8 mouse cellular contexts compared by ENCODE assay signal in the genomic region with DNA sequence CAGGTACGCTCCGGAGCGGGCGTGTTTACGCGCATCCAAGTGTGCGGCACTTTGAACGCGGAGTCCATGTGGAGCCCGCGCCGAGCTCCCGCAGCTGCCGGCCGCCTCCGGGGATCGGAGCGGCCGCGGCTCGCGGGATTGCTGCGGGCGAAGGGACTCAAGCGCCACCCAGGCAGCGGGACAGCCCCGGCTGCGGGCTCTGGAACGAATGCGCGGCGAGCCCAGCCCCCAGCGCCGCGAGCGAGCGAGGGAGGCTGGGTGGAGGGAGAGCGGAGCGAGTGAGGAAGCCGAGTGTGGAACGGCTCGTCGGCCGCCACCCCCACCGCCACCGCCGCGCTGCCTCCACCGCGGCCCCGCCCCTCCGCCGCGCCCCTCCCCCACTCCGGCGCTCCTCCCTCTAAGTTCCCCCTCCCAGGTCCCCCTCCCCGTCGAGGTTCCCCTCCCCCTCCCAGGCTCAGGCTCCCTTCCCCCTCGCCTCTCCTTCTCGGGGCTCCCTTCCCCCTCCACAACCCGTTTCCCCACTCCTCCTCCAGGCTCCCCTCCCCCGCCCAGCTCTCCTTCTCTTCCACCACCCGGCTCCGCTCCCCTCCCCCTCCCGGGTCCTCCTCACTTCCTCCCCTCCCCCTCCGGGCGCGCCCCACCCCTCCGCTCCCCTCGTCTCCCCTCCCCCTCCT. TPM values are rescaled to one million over a fixed set of nuclear protein-coding genes. Genes with fewer than 3 reads are reported as not detected.
DNase-seq lines count a peak whose midpoint lies in the region; ATAC-seq and TF ChIP-seq lines count a peak whose summit lies in the region.

No protein-coding gene starts in this region.

- peak; percentile 6 for TF ChIP-seq RAD21 in CH12.LX (IDR thresholded peaks at IDR 0.05; ENCODE audit: low read depth, low read length)

- intact Hi-C loops in heart, postnatal 14 days (cut with DNase I) = loop anchor here (1.0 to 10.0 kb wide), 9 partner anchors 66 to 1421 kb away; no protein-coding TSS in a partner anchor

- peak; percentile 90 for ATAC-seq in forebrain, embryonic 12.5 days (ENCODE audit: low FRiP score)
- peak; percentile 93 for ATAC-seq in neural tube, embryonic 14.5 days (ENCODE audit: low read depth)

- peaks cover 13 to 38% of the 10 kb centered on the region in 2 experiments for H3K4me1 ChIP-seq in CH12.LX (ENCODE audit: control insufficient read depth in 1 of 2, insufficient read depth in 2 of 2)
- peaks cover 30% of the 10 kb centered on the region for H3K4me1 ChIP-seq in forebrain, embryonic 12.5 days
- peaks cover 20% of the 10 kb centered on the region for H3K4me1 ChIP-seq in neural tube, embryonic 14.5 days (ENCODE audit: control insufficient read depth, insufficient read depth, low read length)
- H3K4me1 ChIP-seq in testis, adult 2 months (ENCODE audit: control insufficient read depth, insufficient read depth, low read length) = peaks cover 14% of the 10 kb centered on the region

- no peaks in the 10 kb centered on the region for H3K27me3 ChIP-seq in CH12.LX (replicated peaks)
- H3K27me3 ChIP-seq in forebrain, embryonic 12.5 days = no peaks in the 10 kb centered on the region
- no peaks in the 10 kb centered on the region for H3K27me3 ChIP-seq in neural tube, embryonic 14.5 days (ENCODE audit: control insufficient read depth, insufficient read depth, low read length)
- H3K27me3 ChIP-seq in testis, adult 2 months (ENCODE audit: control insufficient read depth, insufficient read depth, low read length) = no peaks in the 10 kb centered on the region

- peak; percentile 47; the same call in 1 of the 2 replicates for TF ChIP-seq POLR2A in CH12.LX (IDR thresholded peaks at IDR 0.05; ENCODE audit: low read depth, low read length)
- TF ChIP-seq POLR2A in testis, adult 2 months (IDR thresholded peaks at IDR 0.05; ENCODE audit: control insufficient read depth, low read depth, low read length) = peak; percentile 49

- in situ Hi-C loops in CH12.LX (cut with MboI; ENCODE audit: low pct_ligation_motif_present, low pct_unique_long_range_greater_than_20kb, low sequenced_read_pairs) = no loop called here

- no peak for TF ChIP-seq CTCF in CH12.LX (conservative IDR thresholded peaks at IDR 0.05 in 1 of 2, IDR thresholded peaks at IDR 0.05 in 1 of 2; ENCODE audit: low read depth in 2 of 2, low read length in 2 of 2)
- no peak for TF ChIP-seq CTCF in testis, adult 2 months (IDR thresholded peaks at IDR 0.05; ENCODE audit: control insufficient read depth, insufficient read depth, insufficient replicate concordance, low read depth, low read length)

- peak overlapping the region; percentile 78 for H3K9ac ChIP-seq in CH12.LX (ENCODE audit: insufficient read depth, low read depth)
- peak overlapping the region; percentile 89 for H3K9ac ChIP-seq in forebrain, embryonic 12.5 days
- H3K9ac ChIP-seq in neural tube, embryonic 14.5 days (replicated peaks; ENCODE audit: low read depth, low read length) = peak overlapping the region; percentile 82

- 1% methylated on average over 41 of the region's 70 CpGs for WGBS in forebrain, embryonic 12.5 days
- WGBS in neural tube, embryonic 14.5 days = 1% methylated on average over 47 of the region's 70 CpGs

- peaks cover 39% of the 10 kb centered on the region for H3K79me2 ChIP-seq in CH12.LX (replicated peaks; ENCODE audit: control insufficient read depth, extremely low read depth, insufficient read depth, poor library complexity, severe bottlenecking)

- H3K4me2 ChIP-seq in CH12.LX (ENCODE audit: insufficient read depth, low read depth, poor library complexity, severe bottlenecking) = peak overlapping the region; percentile 77
- peak overlapping the region; percentile 68 for H3K4me2 ChIP-seq in forebrain, embryonic 12.5 days
- H3K4me2 ChIP-seq in neural tube, embryonic 14.5 days (ENCODE audit: low read depth, low read length) = peak overlapping the region; percentile 68

- dilution Hi-C loops in CH12.LX (cut with MboI; ENCODE audit: extremely low pct_ligation_motif_present, extremely low pct_unique_long_range_greater_than_20kb, low sequenced_read_pairs) = no loop called here

- peak overlapping the region; percentile 64 to 89 (median 78) for H3K4me3 ChIP-seq in CH12.LX (replicated peaks in 1 of 3; ENCODE audit: low read depth in 2 of 3, low read length in 2 of 3, poor library complexity in 1 of 3)
- H3K4me3 ChIP-seq in forebrain, embryonic 12.5 days (replicated peaks) = peak overlapping the region; percentile 94
- peak overlapping the region; percentile 94 for H3K4me3 ChIP-seq in neural tube, embryonic 14.5 days (ENCODE audit: low read depth, low read length)
- H3K4me3 ChIP-seq in testis, adult 2 months (ENCODE audit: control insufficient read depth, low read depth, low read length) = peak overlapping the region; percentile 86

- peak; percentile 94 for DNase-seq in CH12.LX (ENCODE audit: extremely low read depth)
- DNase-seq in c-Kit-positive CD71-negative TER-119-negative erythroid progenitor cells, embryonic 14.5 days (ENCODE audit: low read depth) = peak; percentile 79
- DNase-seq in heart, postnatal 14 days = peak; percentile 91 to 93
- peak; percentile 84 to 88 for DNase-seq in layer of hippocampus, adult 18-20 months (ENCODE audit: low spot score in 2 of 2)
- peak; percentile 85 to 89 for DNase-seq in lung, adult 18-20 months

- TF ChIP-seq EP300 in CH12.LX (IDR thresholded peaks at IDR 0.05; ENCODE audit: low read length) = 0 out of 2 replicates have a peak, but pooled peaks have one; percentile 12

- peaks cover 5 to 14% of the 10 kb centered on the region in 2 experiments for H3K36me3 ChIP-seq in CH12.LX (replicated peaks in 1 of 2; ENCODE audit: control insufficient read depth in 1 of 2, insufficient read depth in 1 of 2, low read length in 1 of 2)
- no peaks in the 10 kb centered on the region; the same call in 1 of the 2 replicates for H3K36me3 ChIP-seq in forebrain, embryonic 12.5 days (replicated peaks)
- no peaks in the 10 kb centered on the region for H3K36me3 ChIP-seq in neural tube, embryonic 14.5 days (ENCODE audit: control insufficient read depth, insufficient read depth, low read length)
- peaks cover 2% of the 10 kb centered on the region; the same call in 1 of the 2 replicates for H3K36me3 ChIP-seq in testis, adult 2 months (ENCODE audit: control insufficient read depth, insufficient read depth, low read length)

- H3K27ac ChIP-seq in CH12.LX (ENCODE audit: insufficient read depth, low read depth) = peak overlapping the region; percentile 48
- H3K27ac ChIP-seq in forebrain, embryonic 12.5 days = peak overlapping the region; percentile 99
- H3K27ac ChIP-seq in neural tube, embryonic 14.5 days (ENCODE audit: low read depth, low read length) = peak overlapping the region; percentile 99
- peak overlapping the region; percentile 90 for H3K27ac ChIP-seq in testis, adult 2 months (ENCODE audit: control insufficient read depth, insufficient read depth, low read depth, low read length)

- H3K9me3 ChIP-seq in CH12.LX (replicated peaks; ENCODE audit: low read length) = no peaks in the 10 kb centered on the region
- H3K9me3 ChIP-seq in forebrain, embryonic 12.5 days = no peaks in the 10 kb centered on the region
- no peaks in the 10 kb centered on the region for H3K9me3 ChIP-seq in neural tube, embryonic 14.5 days (ENCODE audit: control insufficient read depth, low read length)

TF ChIP-seq in CH12.LX, 34 proteins besides CTCF, POLR2A, EP300 and RAD21 (continues in another document):
- TF ChIP-seq RCOR1 (conservative IDR thresholded peaks at IDR 0.05; ENCODE audit: low read depth, low read length) (no peak), JUND (conservative IDR thresholded peaks at IDR 0.05; ENCODE audit: low read depth, low read length) (no peak), JUN (IDR thresholded peaks at IDR 0.05; ENCODE audit: insufficient read depth, low read depth, low read length) (no peak), USF1 (IDR thresholded peaks at IDR 0.05; ENCODE audit: low read depth, low read length) (no peak), E2F4 (IDR thresholded peaks at IDR 0.05; ENCODE audit: insufficient replicate concordance, low read depth, low read length) (no peak), MXI1 (IDR thresholded peaks at IDR 0.05; ENCODE audit: low read depth, low read length) (peak; percentile 52), NRF1 (IDR thresholded peaks at IDR 0.05; ENCODE audit: low read depth, low read length) (0 out of 2 replicates have a peak, but pooled peaks have one; percentile 30), POLR2AphosphoS2 (IDR thresholded peaks at IDR 0.05; ENCODE audit: low read depth, low read length) (no peak), MAFK (IDR thresholded peaks at IDR 0.05; ENCODE audit: insufficient replicate concordance, low read length) (no peak), NELFE (IDR thresholded peaks at IDR 0.05; ENCODE audit: low read depth, low read length) (peak; percentile 58; the same call in 1 of the 2 replicates), SMC3 (IDR thresholded peaks at IDR 0.05; ENCODE audit: low read depth, low read length) (no peak; the same call in none of the 2 replicates), MAZ (IDR thresholded peaks at IDR 0.05; ENCODE audit: low read depth, low read length) (peak; percentile 96), ZMIZ1 (IDR thresholded peaks at IDR 0.05; ENCODE audit: low read depth, low read length) (peak; percentile 43; the same call in 1 of the 2 replicates), TCF12 (IDR thresholded peaks at IDR 0.05; ENCODE audit: low read depth, low read length) (peak; percentile 64; the same call in 1 of the 2 replicates), ELF1 (IDR thresholded peaks at IDR 0.05; ENCODE audit: low read depth, low read length) (peak; percentile 15; the same call in 1 of the 2 replicates), CHD2 (IDR thresholded peaks at IDR 0.05; ENCODE audit: low read length) (peak; percentile 98), IRF4 (IDR thresholded peaks at IDR 0.05; ENCODE audit: low read depth, low read length) (peak; percentile 40; the same call in 1 of the 2 replicates), MAX (IDR thresholded peaks at IDR 0.05; ENCODE audit: low read length) (0 out of 2 replicates have a peak, but pooled peaks have one; percentile 21), MYC (IDR thresholded peaks at IDR 0.05; ENCODE audit: low read depth, low read length) (no peak), KAT2A (IDR thresholded peaks at IDR 0.05; ENCODE audit: insufficient replicate concordance, low read length) (no peak), UBTF (IDR thresholded peaks at IDR 0.05; ENCODE audit: low read depth, low read length) (peak; percentile 81)

RNA-seq across cellular contexts. Expression of a gene that starts 0.4 kb away (rescaled TPM):
- total RNA-seq in CH12.LX (2012; rRNA removed) (37.9 and 39.9 TPM in 2 replicates), CH12.LX (2014; rRNA removed) (30.0 and 33.7 TPM in 2 replicates)
- 31.1 and 38.3 TPM in 2 replicates for polyA plus RNA-seq in CH12.LX (2012; ENCODE audit: insufficient read length, low read depth)
- 33.8 and 36.2 TPM in 2 replicates for polyA plus RNA-seq in forebrain, embryonic 12.5 days (2016; fragmentation: Nextera tagmentation; extraction: Ambion mirVana)
- total RNA-seq in heart, postnatal 14 days (2021) = 10 to 100 TPM; 66.3 to 70.0 TPM
- 100 to 1,000 TPM; 143 to 150 TPM for total RNA-seq in layer of hippocampus, adult 18-20 months (2021)
- polyA plus RNA-seq in neural tube, embryonic 14.5 days (2014; fragmentation: Nextera tagmentation; extraction: Ambion mirVana) = 27.4 and 28.0 TPM in 2 replicates
- polyA plus RNA-seq in testis, adult 2 months (2012; rRNA removed) = 43.0 and 45.8 TPM in 2 replicates

Comparison
In these comparisons a context has a peak if more than half of its experiments do, and no peak if none do; other contexts are left out.
1. Peak in every context shown above with its lines: DNase-seq, ATAC-seq, H3K4me3 ChIP-seq and H3K27ac ChIP-seq.
2. H3K27ac ChIP-seq: peak in every context shown above with its lines; median percentile 99 in forebrain, embryonic 12.5 days; 99 in neural tube, embryonic 14.5 days; 90 in testis, adult 2 months; 48 in CH12.LX.